Mouse (Mus musculus): Measurements from ENCODE around the gene Btbd18.

GRCm38 (mm10) chr2:84623428-84624119 is 35.3 kb upstream of the Btbd18 start:
- TF ChIP-seq POLR2A (IDR thresholded peaks at IDR 0.05; ENCODE audit: borderline replicate concordance, control insufficient read depth, low read depth, low read length) (no peak), CTCF (IDR thresholded peaks at IDR 0.05; ENCODE audit: control insufficient read depth, insufficient read depth, low read length) (no peak)

Data from bone marrow, adult 2 months (tissue).